Mouse (Mus musculus): ENCODE measurements around the gene Bag6.

The Bag6 gene

DNA sequence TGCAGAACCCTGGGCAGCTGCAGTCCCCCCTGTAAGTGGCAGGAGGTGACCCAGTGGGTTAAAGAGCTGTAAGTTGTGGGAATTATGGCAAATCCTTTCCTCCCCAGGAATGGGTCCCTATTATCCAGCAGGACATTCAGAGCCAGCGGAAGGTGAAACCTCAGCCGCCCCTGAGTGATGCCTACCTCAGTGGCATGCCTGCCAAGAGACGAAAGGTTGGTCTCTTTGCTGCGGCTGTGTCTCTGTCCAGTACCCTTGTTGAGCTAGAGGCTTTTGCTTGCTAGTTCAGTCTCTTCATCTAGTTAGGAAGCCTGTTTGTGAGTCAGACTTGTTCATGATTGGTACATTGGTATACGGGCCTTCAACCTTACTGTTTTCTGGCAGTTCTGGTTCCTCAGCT is 11.2 kb downstream of the Bag6 start:
- DNase-seq (ENCODE audit: low spot score in 2 of 2): no peak

DNA sequence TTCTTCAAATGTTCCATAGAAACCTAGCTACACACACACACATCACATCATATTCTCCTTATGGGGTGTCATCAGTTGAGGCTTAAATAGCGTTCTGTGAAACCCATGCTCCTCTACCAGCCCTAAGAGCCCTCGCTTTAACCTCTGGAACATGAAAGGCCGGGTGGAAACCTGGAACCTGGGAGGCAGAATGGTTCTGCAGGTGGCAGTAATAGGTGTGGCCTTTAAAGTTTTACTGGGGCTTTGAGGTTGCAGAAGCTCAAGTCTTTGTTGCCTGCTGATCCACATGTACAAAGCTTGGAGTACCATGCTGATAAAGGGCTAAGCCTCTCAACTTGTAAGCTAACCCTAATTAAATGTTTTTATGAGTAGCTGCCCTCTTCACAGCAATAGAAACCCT is 12.4 kb downstream of the Bag6 start:
- DNase-seq (ENCODE audit: low spot score in 2 of 2): no peak

DNA sequence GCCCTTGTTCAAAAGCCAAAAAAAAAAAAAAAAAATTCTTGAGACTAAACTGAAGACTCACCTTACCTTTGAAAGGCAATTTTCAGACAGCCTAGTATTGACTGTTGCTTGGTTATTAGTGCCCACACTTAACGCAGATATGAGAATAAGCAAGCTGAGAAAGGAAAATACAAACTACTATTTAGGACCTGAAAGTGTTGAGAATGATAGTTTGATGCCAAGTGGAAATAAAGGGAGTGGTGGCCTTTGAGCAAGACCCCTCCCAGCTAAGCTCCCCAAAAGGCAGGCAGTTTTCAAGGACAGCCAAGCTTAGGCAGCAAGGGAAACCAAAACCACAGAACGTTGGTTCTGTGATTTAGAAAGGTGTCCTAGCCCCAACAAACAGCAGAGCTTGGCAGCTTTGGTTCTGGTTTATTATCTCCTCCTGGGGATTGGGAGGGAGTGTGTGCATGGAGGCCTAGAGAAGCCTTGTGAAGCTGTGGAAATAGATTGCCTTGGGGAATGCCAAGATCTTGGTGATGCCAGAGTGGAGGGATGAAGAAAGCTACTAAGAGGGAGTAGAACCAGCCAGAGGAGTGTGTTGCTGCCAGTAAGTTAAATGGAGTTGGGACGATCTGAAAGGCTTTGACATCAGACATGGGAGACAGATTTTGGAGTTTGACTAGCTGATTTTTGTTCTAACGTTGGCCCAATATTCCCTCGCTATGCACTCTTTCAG is 13.1 kb downstream of the Bag6 start:
- DNase-seq (ENCODE audit: low spot score in 2 of 2): no peak

DNA sequence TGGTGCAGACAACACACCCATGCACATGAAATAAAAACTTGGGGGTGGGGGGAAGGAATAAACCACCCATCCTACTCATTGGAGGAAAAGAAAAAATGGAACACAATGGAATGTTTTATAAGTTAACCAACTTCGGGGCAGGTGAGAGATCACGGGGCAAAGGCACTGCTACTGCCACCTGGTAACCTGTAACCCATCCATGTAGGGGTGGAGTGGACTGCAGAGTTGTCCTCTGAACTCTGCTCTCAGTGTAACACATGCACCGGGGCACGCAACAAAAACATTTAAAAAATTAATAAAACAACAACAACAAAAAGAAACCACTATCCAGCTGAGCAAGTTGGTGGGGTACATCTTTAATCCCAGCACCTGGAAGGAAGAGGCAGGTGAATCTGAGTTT is 17.1 kb downstream of the Bag6 start:
- no peak for DNase-seq (ENCODE audit: low spot score in 2 of 2)

DNA sequence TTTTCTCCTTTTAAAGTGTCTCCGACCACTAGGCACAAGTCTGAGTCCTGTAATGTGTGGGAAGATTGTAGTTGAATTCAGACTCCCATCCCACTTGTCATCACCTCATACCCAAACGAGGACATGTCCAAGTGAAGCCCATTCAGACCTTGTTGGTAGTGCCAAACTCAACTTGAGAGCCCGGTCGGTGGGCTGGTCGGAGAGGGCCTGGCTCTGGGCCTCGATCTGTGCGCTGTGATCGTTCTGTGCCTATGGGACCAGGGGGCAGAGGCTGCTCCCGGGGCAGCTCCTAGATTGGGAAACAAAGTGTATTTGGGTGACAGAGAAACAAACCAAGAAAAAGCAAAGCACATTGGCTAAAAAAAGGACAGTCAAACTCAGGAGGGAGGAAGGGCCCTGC is 18.1 kb downstream of the Bag6 start:
- DNase-seq (ENCODE audit: low spot score in 2 of 2): no peak

DNA sequence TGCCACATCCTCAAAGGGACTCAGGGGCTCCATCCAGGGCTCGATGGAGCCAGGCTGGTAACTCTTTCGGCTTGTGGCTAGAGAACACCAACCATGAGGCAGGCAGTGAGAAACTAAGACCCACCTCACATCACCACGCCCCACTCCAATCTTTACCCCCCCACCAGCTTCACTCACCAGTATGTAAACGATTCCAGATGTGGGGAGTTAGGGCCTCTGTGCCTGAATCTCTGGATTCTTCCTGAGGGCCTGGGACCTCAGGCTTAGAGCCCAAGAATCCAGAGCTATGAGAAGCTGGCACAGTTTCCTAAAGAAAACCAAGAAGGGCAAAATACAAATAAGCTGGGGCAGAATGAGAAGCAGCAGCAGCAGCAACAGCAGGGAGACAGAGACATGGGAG is 19.0 kb downstream of the Bag6 start:
- DNase-seq (ENCODE audit: low spot score in 2 of 2): no peak

DNA sequence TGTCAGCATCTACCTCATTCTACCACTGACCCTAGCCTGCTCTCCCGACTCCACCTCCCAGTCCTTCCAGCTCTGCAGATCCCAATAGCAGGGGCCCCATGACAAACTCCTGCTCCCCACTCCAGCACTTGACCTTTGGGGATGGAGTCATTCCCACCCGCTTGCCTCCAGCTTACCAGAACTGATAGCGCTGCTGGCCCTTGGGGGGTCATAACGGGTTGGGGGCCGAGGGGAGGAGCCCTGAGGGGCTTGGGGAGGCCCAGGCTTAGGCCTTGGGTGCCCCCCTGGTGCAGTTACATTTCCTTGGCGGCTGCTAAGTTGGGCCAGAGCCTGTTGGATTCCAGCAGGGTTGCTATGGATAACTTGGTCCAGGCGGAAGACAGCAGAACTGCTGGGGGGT is 19.6 kb downstream of the Bag6 start:
- DNase-seq (ENCODE audit: low spot score in 2 of 2): no peak

DNA sequence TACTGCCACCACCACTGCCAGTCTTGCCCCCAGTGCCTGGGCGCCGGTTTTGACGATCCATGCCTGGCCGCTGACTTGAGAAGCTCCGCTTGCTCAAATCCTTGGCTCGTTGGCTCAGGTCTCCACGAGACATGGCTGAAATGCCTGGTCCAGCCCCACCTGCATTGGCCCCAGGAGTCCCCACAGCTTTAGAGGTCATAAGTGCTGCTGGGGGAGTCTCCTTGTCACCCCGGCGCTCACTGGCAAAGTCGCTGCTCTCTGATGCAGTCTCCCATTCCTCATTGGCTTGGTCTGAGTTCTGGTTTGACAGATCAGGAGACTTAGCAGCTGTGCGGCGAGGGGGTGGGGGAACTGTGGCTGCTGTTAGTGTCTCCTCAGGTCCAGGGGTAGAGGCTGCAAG is 20.5 kb downstream of the Bag6 start:
- DNase-seq (ENCODE audit: low spot score in 2 of 2): no peak

DNA sequence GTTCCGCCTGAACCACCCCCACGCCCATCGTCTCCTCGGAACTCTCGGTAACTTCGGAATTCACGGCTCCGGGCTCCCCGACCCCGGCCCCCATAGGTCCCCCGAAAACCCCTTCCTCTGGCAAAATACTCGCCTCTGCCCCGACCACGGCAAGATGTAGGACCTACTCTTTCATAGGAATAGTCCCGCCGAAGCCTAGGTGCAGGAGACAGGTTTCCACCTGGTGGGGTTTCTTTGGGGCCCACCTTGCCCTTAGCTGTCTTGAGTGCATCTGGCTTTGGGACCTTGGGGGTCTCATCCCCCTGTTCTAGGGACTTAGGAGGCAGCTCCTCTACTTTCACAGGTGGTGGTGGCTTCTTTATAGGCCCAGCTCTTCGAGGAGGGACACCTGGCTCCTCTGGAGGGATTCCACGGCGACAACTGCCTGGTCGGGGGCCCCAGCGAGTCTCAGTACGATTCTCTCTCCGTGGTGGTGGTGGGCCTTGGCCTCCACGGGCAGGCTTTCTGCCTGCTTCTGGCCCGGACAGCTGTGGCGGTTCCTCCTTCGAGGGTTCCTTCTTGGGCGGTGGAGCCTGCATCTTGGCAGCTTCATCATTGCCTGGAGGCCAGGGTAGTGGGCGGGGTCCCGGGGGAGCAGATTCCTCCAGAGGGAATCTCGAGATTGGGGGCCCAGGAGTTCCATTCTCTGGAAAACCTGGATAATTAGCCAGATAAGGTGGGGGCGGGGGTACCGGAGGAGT is 21.7 kb downstream of the Bag6 start:
- DNase-seq (ENCODE audit: low spot score in 2 of 2): no peak

DNA sequence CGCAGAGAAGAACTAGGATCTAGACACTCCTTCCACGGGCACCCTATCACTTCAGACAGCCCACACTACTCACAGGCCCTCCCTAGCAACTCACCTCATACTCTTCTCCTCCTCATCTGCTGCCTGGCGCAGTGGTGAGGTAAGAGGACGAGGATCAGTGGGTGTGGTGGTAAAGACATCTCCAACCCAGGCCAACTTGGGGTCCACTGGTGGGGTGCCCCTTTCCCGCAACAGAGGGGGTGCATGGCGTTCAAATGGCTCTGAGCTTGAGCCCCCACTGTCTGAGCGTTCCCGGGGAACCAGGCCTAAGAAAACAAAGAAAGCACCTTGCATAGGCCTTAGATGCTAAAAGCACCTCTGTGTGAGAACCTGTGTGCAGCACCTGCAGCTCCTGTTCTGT is 22.3 kb downstream of the Bag6 start:
- no peak for DNase-seq (ENCODE audit: low spot score in 2 of 2)

DNA sequence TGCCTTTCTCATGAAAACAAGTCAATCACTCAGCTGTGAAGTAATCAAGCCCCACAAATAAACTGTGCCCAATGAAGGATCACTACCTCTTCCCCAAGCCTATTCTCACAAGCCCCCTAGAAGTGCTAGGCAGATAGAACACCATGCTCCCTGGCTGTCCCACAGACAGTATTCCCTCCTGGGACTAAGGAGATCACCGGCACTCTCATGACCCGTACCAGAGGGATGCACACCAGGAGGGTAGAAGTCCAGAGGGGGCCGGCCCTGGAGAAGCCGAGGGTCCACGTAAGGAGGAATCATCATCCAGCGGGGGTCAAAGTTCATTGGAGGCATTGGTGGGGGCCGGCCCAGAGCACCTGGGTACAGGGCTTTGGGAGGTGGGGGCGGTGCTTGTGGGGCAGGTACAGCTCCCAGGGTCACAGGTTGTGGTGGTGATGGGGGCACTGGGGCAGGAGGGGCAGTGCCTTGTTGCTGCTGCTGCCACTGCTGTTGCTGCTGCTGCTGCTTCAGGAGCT is 22.7 kb downstream of the Bag6 start:
- DNase-seq (ENCODE audit: low spot score in 2 of 2): no peak

DNA sequence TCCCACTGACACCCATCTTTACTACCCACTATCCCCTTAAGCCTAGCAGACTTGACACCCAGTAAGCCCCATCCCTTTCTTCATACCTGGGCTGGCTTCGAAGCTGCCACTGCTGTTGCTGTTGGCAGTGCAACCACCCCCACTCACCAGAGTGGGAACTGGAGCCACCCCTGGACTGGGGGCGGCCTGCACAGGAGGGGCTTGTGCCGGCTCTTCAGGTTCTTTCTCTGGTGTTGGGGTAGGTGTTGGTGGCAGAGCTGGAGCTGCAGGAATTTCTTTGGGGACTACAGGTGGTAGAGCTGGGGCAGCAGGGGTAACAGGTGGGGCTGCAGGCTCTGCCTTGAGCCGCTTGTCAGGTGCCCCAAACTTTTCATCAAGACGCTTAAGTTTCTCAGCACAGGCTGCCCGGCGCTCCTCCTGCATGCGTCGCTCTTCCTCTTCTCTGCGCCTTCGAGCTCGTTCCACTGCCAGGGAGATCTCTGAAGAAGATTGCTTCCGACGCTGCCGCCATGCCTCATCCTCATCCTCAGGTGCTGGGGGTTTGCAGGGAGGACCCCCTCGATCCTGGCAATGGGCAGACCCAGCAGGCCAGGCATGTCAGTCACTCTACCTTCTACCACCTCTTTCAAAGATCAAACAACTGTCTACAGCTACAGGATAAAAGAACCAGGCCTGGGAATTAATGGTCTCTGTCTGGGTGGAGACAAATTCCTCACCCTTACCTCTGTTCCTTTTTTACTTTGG is 24.0 kb downstream of the Bag6 start:
- DNase-seq (ENCODE audit: low spot score in 2 of 2): no peak

DNA sequence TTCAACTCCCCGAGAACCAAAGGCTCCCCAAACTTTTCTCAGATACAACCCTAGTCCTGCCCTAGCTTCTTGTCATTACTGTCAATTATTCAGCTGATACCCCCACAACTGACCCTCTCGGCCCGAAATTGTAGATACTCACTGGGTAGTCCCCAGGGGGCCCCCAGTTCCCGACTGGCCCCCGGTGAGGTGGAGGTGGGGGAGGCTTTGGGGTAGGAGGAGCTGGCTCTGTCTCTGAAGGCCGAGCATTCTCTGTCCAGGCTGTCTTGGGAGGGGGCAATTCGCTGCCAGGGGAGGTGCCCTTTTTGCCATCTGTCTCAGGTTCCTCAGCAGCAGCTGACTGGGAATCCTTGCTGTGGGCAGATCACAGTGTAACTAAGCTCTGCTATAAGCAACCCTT is 24.7 kb downstream of the Bag6 start:
- no peak for DNase-seq (ENCODE audit: low spot score in 2 of 2)

DNA sequence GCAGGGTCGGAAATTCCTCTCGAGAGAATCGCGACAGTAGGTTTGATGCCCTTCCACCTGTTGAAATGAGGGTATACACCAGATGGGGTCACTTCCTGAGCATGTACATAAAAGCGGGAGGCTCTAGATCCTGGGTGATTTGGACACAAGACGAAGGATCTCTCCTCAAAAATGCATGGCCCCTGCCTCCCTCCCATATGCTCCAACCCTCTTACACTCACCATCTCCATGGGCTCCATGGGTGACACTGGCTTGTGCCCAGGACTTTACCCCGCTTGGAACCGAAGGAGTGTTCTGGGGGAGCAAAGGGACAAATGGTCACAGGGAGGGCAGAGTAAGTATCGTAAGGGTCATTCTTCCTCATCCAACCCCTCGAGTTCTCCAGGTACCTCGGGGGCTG is 26.4 kb downstream of the Bag6 start:
- no peak for DNase-seq (ENCODE audit: low spot score in 2 of 2)

DNA sequence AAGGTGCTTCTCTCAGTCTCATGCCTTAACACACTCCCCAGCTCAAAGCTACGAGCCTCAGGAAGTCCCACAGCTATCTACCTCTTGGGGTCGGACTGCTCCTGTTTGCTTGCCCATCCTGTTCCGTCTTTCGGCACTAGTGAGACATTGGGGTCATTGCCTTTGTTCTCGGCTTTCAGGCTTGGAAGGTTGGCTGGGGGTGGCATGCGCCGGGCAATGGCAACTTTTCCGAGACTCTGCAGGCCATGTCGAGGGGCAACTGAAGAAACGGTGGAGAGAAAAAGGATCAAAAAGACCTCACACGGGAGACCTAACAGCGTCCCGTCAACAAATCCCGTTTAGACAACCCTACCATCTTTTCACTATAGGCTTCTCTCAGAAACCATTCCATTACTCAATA is 27.1 kb downstream of the Bag6 start:
- no peak for DNase-seq (ENCODE audit: low spot score in 2 of 2)

DNA sequence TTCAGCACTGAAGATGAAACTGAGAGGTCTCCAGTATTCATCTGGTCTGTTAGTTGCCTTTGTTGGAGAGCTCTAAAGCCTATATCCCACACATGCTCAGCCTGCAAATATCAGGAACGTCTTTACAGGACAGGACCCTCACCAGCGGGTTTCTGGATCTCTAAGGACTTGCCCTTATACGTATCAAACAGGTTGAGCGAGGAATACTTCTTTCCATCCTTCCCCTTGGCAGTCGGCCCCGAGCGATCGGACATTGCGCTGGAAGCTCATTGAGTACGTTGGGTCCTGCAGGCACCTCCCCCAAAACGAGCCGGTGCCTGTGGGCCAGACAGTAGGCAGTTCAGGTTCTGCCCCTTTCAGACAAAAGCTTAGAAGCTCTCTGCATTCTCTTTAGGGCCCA is 27.8 kb downstream of the Bag6 start:
- no peak for DNase-seq (ENCODE audit: low spot score in 2 of 2)

DNA sequence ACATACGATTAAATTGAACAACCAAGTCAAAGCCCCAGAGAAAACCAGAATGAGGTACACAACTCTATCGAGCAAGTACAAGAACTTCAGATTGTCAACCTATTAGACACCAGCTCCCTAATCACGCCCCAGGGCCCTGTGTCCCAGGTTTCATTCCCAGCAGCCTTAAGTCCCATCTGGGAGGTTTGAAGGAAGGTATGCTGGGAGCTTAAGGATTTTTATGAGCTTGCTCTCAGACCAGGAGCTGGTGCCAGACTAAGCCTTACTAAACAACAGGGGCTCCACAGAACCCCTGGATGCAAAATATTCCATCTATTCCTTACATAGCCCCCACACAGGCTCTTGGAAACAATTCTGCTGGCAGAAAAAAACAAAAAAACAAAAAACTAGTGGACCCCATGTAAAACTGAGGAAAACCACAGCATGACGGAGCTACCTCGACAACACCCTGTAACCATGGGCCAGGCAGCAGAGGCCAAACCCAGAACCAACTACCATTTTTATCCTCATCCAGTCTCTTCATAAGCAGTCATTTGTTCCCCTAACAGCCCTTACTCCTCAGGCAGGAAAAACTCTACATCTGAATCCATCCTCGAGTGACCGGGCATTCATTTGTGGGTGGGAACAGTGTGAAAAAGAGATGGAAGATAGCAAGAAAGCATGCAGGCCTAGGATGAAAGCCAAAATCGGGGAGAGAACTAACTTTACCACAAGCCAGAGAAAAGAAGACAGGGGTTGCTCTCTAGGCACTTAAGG is 28.5 kb downstream of the Bag6 start:
- DNase-seq (ENCODE audit: low spot score in 2 of 2): no peak

DNA sequence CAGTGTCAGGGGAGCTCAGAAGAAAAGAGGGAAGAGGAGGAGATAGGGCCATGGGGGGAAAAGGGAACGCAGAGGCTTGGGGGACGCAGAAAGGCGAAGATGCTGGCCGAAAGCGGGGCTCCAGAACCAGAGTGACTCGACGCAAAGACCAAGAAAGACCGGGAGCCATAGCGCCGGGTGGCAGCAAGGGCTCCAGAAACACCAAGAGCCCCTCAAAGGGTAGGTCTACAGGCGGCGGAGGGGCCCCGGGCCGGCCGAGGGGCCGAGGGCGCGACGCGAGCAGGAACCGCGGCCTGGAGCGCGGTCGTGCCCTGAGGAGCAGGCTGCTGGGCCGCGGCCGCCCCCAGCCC is 29.2 kb downstream of the Bag6 start:
- peak in 1 of 2 experiments; percentile 38 for DNase-seq (ENCODE audit: low spot score in 2 of 2)

DNA sequence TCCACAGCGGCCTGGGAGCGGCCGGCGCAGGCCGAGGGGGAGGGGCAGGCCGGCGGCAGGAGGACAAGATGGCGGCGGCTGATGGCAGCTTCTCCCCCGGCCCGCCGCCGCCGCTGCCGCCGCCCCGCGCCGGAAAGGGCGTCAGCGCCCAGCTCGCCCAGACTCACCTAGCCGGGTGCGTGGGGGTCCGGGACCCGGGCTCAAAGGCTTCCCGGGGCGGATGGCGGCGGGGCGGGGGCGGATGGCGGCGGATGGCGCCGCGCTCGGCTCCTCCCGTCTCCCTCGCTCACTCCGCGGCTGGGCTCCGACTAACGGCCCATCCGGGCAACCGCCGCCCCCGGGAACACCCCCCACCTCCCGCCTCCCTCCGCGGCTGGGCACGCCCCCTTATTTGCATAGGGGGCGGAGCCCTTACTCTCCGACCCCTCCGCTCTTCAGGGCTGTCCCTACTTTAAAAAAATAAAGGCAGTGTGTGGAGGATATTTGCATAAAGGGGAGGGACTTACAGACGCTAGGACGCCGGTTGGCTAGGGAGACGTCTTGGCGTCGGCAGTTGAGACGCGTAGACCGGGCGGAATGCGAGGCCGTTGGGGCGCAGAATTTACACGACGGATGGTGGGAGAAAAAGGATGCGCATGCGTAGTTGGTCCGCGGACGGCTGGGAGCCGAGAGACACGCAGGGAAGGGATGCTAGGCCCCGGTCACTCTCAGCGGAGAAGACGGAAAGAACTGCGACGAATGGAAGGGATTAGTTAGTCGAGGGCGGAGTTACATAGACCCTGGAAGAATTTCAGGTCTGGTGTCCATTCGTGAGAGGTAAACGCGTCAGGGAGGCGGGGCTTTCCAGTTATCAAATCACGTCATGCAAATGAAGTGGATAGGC is 29.8 kb downstream of the Bag6 start, which contains the start of gene Prrc2a:
TSS of gene Prrc2a (minus strand) at position 330 of the 883 bp plus-strand sequence.
- peak; percentile 95 to 98 for DNase-seq (ENCODE audit: low spot score in 2 of 2)

DNA sequence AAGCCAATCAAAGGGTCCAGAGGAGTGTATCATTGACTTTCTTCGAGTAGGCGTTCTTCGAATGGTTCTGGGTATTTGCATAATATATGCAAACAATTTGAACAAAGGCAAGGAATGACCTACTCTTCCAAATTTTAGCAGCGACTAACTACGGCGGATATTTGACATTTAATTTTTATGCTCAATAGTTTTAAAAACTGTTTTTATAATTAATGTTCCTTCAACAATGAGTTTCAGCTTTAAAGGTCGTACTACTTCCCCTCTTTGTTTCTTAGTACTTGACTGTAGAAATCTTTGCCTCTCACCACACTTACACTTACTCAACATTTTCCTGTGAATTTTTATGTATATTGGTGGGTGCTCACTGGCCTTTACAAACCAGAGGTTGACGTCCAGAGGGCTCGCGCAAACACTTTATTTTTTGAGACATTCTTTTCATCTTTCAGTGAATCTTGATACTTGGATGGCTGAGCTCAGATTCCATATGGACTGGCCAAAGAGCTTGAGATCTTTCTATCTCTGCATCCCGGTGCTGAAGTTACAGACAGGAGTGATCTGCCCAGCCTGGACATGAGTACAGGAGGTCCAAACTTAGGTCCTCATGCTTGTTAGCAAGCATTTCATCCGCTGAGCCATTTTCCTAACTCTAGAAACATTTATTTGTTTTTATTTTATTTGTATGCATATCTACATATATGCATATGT is 30.6 kb downstream of the Bag6 start:
- DNase-seq (ENCODE audit: low spot score in 2 of 2): no peak
